Mouse (Mus musculus) CH12F3 (cell line): ENCODE measurements at regions not wholly inside any gene's neighbourhood (a gene's known extent, or its start where the extent isn't known, plus 50 kb on each side); places are given as distances from the start of the nearest gene placed in this dataset.

Experiments used
- in situ Hi-C: fragments of 300-500 bp; cut with MboI; formaldehyde crosslinking; loops from 2 replicates; pipeline ENCODE4 v1.14.3; 2020; ENCODE audit warnings: low sequenced_read_pairs

- in situ Hi-C loops: no loop called here
These were observed 78.3 kb upstream of the Zc3h12c start for GRCm38 (mm10) chr9:52246712-52247111.

- in situ Hi-C loops: no loop called here
These were observed 75.7 kb upstream of the Zc3h12c start for GRCm38 (mm10) chr9:52244081-52244480.

DNA sequence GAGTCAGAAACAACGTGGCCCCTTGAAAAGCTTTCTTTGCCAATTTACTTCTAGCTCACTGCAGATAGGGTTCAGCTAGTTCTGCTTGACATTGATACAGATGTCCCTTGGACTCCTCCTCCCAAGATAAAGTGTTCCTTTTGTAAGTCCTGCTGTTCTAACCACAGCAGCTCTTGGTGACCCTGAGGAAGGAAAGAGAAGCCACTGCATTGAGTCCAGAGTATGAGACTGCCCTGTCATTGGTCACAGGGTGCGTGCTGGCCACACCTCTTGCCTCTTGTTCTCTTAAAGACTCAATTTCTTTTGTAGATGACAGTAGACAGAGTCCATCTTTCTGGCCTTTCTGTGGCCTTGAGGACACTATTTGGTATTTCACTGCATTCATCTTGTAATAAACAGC is 74.7 kb upstream of the Zc3h12c start:
- in situ Hi-C loops: no loop called here

DNA sequence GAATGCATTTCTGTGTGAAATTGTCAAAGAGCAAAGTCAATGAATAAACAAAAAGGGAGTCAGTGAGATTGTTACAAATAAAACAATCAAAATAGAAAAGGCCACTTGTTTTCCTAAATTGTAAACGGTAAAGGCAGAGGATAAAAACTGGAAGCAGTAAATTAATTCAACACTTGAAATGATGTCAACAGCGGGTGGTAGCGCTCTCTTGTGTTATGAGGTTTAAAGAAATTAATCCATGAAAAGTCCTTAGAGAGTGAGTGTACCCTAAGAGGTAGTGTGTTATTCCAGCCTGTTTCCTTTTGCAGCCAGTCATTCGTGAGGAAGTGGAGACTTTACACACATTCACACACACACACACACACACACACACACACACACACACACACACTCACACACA is 73.2 kb upstream of the Zc3h12c start:
- in situ Hi-C loops: no loop called here

DNA sequence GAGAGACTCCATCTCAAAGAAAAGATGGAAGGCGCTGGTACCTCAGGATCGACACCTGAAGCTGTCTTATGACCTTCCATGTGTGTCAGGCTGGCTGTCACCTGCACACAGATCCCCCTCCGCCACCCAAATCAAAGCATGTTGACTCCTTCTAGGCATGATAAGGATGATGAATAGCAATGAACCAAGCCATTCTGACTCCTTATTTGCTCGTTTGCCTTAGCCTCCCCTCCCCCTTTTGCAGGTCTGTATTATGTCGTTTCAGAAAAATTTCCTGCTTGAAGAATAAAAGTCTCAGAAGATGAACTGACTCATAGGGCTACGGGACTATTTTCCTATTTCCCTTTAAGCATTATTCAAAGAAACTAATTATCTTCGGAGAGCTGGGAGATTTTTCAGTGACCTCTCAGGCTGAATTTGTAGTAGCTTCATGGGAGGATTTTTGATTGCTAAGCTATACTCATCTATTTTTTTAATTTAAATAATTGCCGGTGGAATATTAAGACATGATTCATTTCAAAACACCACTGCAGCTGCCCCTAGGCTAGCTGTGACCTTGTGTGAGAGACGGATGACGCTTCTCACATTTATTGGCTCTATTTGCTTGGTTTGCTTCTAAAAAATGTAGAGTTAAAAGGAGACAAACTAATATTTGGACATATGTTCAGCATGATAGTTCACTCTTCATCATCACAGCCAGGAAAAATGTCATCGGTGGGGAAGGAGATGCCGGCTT is 72.4 kb upstream of the Zc3h12c start:
- in situ Hi-C loops: no loop called here

DNA sequence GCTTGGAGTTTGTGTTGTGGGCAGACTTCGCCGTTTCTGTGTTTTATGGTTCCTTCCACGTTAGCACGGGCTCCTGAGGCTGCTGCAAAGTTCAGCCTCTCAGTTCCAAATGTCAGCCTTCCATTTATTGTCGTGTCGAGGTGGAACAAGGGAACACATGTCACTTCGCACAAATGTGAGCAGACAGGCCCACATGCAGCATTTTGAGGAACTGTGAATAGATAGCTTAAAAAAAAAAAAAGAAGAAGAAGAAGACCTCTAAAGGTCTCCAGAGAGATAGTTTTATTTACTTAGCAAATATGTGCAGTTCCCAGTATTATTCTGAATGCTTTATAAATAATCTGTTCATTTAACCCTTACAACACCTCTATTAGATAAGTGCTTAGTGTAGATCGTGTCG is 66.4 kb upstream of the Zc3h12c start:
- in situ Hi-C loops: no loop called here

- in situ Hi-C loops: no loop called here
These were observed 61.2 kb upstream of the Zc3h12c start for GRCm38 (mm10) chr9:52229589-52229988.

DNA sequence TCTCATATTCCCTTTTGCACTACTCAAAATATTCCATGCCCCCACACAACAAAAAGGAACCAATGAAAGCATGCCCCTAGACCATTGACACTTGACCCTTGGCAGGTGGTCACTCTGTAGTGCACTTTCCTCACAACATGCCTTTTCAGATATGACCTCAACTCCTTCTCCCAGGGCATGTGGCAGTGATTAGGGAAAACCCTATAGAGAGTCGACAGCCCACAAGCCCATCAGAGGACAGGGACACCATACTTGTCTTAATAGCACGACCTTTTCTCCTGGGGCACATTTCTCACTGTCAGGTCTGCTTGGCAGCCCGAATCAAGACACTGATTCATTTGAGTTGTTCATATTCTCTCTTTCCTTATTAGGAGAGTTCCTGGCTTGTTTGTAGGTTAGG is 57.3 kb upstream of the Zc3h12c start:
- in situ Hi-C loops: no loop called here

DNA sequence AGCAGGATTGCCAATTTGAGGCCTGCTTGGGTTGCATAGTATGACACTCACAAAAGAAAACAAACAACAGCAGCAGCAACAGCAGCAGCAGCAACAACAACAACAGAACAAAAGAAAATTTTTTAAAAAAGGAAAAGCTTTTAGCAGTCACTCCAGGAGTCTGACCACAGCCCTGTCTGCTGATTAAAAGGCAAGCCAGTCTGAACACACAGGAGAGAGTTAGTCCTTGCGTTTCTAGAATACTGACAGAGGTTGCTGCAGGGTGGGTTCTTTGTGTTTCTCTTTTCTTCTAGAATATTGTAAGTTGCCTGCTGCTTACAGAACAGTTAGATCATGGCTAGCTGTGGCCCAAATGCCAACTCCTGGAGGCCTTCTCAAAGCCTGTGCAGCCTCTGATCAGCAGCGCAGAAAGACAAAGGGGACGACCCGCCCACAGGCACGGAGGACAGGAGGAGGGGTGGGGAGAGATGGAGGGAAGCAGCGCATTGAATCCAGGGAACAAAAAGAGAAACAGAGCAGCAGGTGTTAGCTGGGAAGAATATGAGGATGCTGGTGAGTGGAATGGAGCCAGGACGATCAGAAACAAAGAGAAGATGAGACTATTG is 55.2 kb upstream of the Zc3h12c start:
- in situ Hi-C loops: no loop called here
